Mouse (Mus musculus) CH12.LX (cell line): ENCODE measurements around the gene Ren1.

Experiments
- ELF1 ChIP-seq: IDR thresholded peaks from 2 replicates; pipeline ENCODE4 v1.6.1; 2014; ENCODE audit warnings: low read depth, mild to moderate bottlenecking, inconsistent platforms, low read length, improper control_type of control experiment
- HCFC1 ChIP-seq: IDR thresholded peaks from 2 replicates; pipeline ENCODE4 v1.6.1; 2012; ENCODE audit warnings: low read depth, mild to moderate bottlenecking, inconsistent platforms, low read length, improper control_type of control experiment
- POLR2A ChIP-seq: IDR thresholded peaks from 2 replicates; pipeline ENCODE4 v1.6.1; 2011; ENCODE audit warnings: low read depth, mild to moderate bottlenecking, improper control_type of control experiment, low read length

- TF ChIP-seq HCFC1, result no peak
- TF ChIP-seq ELF1, result no peak
- TF ChIP-seq POLR2A, result no peak
These were observed 21.2 kb upstream of the Ren1 start for GRCm38 (mm10) chr1:133328896-133329637.
